Mouse (Mus musculus) heart, embryonic 11.5 days (tissue): ENCODE measurements at regions not wholly inside any gene's neighbourhood (a gene's known extent, or its start where the extent isn't known, plus 50 kb on each side); places are given as distances from the start of the nearest gene placed in this dataset.

Source experiments
- ATAC-seq: fragments of 200-750 bp; cut with Nextera tagmentation; replicated peaks from 2 replicates; pipeline ENCODE4 v1.8.0; 2017; ENCODE audit warnings: moderate library complexity; ENCODE audit not compliant: insufficient number of reproducible peaks, low FRiP score, low TSS enrichment
- H3K27ac ChIP-seq: fragments of 300-500 bp; sonication (generic); 2 replicates; pipeline ENCODE4 v1.5.1; 2014; ENCODE audit warnings: mild to moderate bottlenecking, low read depth, low read length
- H3K27me3 ChIP-seq: fragments of 300-500 bp; sonication (generic); 2 replicates; pipeline ENCODE4 v1.6.1; 2014; ENCODE audit warnings: mild to moderate bottlenecking, low read length, mixed read lengths; ENCODE audit not compliant: control insufficient read depth, insufficient read depth
- H3K36me3 ChIP-seq: fragments of 300-500 bp; sonication (generic); 2 replicates; pipeline ENCODE4 v1.6.1; 2014; ENCODE audit warnings: mild to moderate bottlenecking, low read length, moderate library complexity, mixed read lengths; ENCODE audit not compliant: control insufficient read depth, insufficient read depth
- H3K4me1 ChIP-seq: fragments of 300-500 bp; sonication (generic); 2 replicates; pipeline ENCODE4 v1.6.1; 2014; ENCODE audit warnings: low read length; ENCODE audit not compliant: control insufficient read depth, insufficient read depth
- H3K4me2 ChIP-seq: fragments of 300-500 bp; sonication (generic); 2 replicates; pipeline ENCODE4 v1.6.1; 2014; ENCODE audit warnings: mild to moderate bottlenecking, moderate library complexity
- H3K4me3 ChIP-seq: fragments of 300-500 bp; sonication (generic); 2 replicates; pipeline ENCODE4 v1.5.1; 2014; ENCODE audit warnings: low read depth, low read length
- H3K9ac ChIP-seq: fragments of 300-500 bp; sonication (generic); 2 replicates; pipeline ENCODE4 v1.6.1; 2014; ENCODE audit warnings: mild to moderate bottlenecking, low read depth, low read length, moderate library complexity
- H3K9me3 ChIP-seq: fragments of 300-500 bp; sonication (generic); replicated peaks from 2 replicates; pipeline ENCODE4 v1.6.1; 2016; ENCODE audit warnings: low read length; ENCODE audit not compliant: control insufficient read depth
- WGBS: fragments of 180-500 bp; shearing (Covaris S2); extraction: QIAGEN DNeasy Blood & Tissue Kit; methylation state at CpG from one replicate; pipeline ENCODE4 v1.1.7; 2014; ENCODE audit not compliant: insufficient replicate concordance; 5-methylcytosine and 5-hydroxymethylcytosine counted together

DNA sequence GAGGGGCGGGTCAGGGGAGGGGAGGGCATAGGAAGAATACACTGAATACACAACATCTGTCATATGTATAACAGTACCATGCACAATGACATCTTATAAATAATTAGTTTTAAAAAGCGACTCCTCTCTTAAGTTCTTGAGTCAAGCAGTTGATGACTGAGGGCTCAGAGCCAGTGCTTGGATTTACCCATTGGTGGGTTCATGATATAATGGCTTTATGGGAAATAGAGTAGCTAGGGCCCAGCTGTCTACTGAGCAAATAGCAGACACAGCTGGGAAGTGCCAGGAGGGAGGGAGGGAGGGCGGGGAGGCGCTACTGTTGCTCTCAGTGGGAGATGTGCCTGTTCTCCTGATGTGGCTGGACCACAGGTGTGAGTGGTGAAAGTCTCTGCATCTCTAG lies 268.5 kb downstream of the Matn1 start:
- H3K27ac ChIP-seq = no peak overlapping the region
- no peak for ATAC-seq
- WGBS = 36% methylated on average over 4 of the region's 4 CpGs
- no peak overlapping the region for H3K4me3 ChIP-seq
- no peak overlapping the region for H3K4me2 ChIP-seq
- no peak overlapping the region for H3K9ac ChIP-seq
- no peaks in the 10 kb centered on the region for H3K36me3 ChIP-seq
- no peaks in the 10 kb centered on the region for H3K27me3 ChIP-seq
- peaks cover 3% of the 10 kb centered on the region; the same call in 1 of the 2 replicates for H3K9me3 ChIP-seq
- 0 out of 2 replicates have a peak, but pooled peaks cover 2% of the 10 kb centered on the region for H3K4me1 ChIP-seq

GRCm38 (mm10) chr4:131215682-131216081 lies 271.5 kb downstream of the Matn1 start:
- Histone ChIP-seq H3K9me3 (peaks cover 2% of the 10 kb centered on the region; the same call in 1 of the 2 replicates), H3K9ac (no peak overlapping the region), H3K27ac (no peak overlapping the region), H3K4me1 (0 out of 2 replicates have a peak, but pooled peaks cover 2% of the 10 kb centered on the region), H3K36me3 (no peaks in the 10 kb centered on the region), H3K4me3 (no peak overlapping the region), H3K27me3 (no peaks in the 10 kb centered on the region), H3K4me2 (no peak overlapping the region)
- WGBS = 78% methylated on average over 11 of the region's 11 CpGs
- no peak for ATAC-seq

DNA sequence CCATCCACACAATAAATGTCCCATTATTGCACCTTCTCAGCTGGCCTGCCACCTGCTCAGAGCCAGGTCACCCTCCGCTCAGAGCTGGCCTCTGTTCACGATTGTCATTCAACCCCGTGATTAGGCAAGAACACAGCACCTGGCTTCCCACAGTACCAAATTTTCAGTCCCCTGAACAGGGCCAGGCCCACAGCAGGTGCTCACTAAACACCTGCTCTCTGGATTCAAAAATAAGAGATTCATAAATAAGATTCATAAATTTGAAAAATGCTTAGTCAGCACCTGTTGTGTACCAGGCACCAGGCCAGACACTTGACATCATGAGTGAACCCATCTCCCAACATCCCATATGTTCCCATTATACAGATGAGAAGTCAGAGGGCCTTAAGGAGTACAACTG lies 272.2 kb downstream of the Matn1 start:
- H3K4me3 ChIP-seq = no peak overlapping the region
- 84% methylated on average over 3 of the region's 3 CpGs for WGBS
- no peak for ATAC-seq

GRCm38 (mm10) chr4:131217083-131217482 lies 272.9 kb downstream of the Matn1 start:
- no peaks in the 10 kb centered on the region for H3K36me3 ChIP-seq
- no peaks in the 10 kb centered on the region for H3K9me3 ChIP-seq
- 81% methylated on average over 4 of the region's 4 CpGs for WGBS
- no peak overlapping the region for H3K27ac ChIP-seq
- ATAC-seq = no peak
- no peak overlapping the region for H3K9ac ChIP-seq
- no peaks in the 10 kb centered on the region for H3K27me3 ChIP-seq
- H3K4me3 ChIP-seq = no peak overlapping the region
- 0 out of 2 replicates have a peak, but pooled peaks cover 2% of the 10 kb centered on the region for H3K4me1 ChIP-seq
- H3K4me2 ChIP-seq = no peak overlapping the region

More for the DNA sequence above, 272.2 kb downstream of the Matn1 start:
- Histone ChIP-seq H3K9ac (no peak overlapping the region), H3K27me3 (no peaks in the 10 kb centered on the region), H3K36me3 (no peaks in the 10 kb centered on the region), H3K27ac (no peak overlapping the region), H3K4me1 (0 out of 2 replicates have a peak, but pooled peaks cover 2% of the 10 kb centered on the region), H3K9me3 (no peaks in the 10 kb centered on the region), H3K4me2 (no peak overlapping the region)

- no peak overlapping the region for H3K27ac ChIP-seq
- no peak for ATAC-seq
- no peaks in the 10 kb centered on the region for H3K36me3 ChIP-seq
- no peak overlapping the region for H3K4me2 ChIP-seq
- H3K27me3 ChIP-seq = no peaks in the 10 kb centered on the region
- WGBS = 37% methylated on average over 7 of the region's 7 CpGs
- H3K9me3 ChIP-seq = no peaks in the 10 kb centered on the region
- 0 out of 2 replicates have a peak, but pooled peaks cover 2% of the 10 kb centered on the region for H3K4me1 ChIP-seq
- H3K9ac ChIP-seq = no peak overlapping the region
- no peak overlapping the region for H3K4me3 ChIP-seq
Observed at GRCm38 (mm10) chr4:131217571-131218155, 273.5 kb downstream of the Matn1 start.

DNA sequence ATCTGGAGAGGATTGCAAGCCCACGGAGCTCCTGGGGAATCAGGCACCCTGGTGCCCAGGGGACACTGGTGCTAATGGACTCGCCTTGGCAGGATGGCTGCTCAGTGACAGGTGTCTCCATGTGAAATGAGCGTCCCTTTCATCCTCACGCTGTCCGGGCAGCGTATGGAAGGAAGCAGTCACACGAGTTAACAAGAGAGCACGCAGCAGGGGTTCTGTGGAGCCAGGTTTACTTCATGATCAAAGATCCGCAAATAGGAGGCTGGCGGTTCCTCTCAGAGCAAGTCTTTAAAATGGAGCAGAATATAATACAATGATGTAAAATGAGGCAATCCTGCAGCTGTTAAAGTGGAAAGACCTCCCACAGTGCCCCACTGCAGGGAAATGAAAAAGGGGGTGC lies 276.8 kb downstream of the Matn1 start:
- H3K4me3 ChIP-seq = no peak overlapping the region
- 74% methylated on average over 10 of the region's 10 CpGs for WGBS
- H3K27me3 ChIP-seq = no peaks in the 10 kb centered on the region
- H3K9ac ChIP-seq = no peak overlapping the region
- no peak overlapping the region for H3K4me2 ChIP-seq
- 0 out of 2 replicates have a peak, but pooled peaks cover 2% of the 10 kb centered on the region for H3K4me1 ChIP-seq
- no peaks in the 10 kb centered on the region for H3K9me3 ChIP-seq
- H3K27ac ChIP-seq = no peak overlapping the region
- no peaks in the 10 kb centered on the region for H3K36me3 ChIP-seq
- no peak for ATAC-seq

- no peak overlapping the region for H3K27ac ChIP-seq
- WGBS = 85% methylated on average over 5 of the region's 5 CpGs
Observed at GRCm38 (mm10) chr4:131230361-131230760, 286.2 kb downstream of the Matn1 start.

GRCm38 (mm10) chr4:131236611-131237031 lies 292.4 kb downstream of the Matn1 start:
- Histone ChIP-seq H3K9me3 (no peaks in the 10 kb centered on the region), H3K27me3 (no peaks in the 10 kb centered on the region), H3K9ac (no peak overlapping the region), H3K4me3 (no peak overlapping the region), H3K4me1 (no peaks in the 10 kb centered on the region), H3K27ac (no peak overlapping the region), H3K36me3 (no peaks in the 10 kb centered on the region), H3K4me2 (no peak overlapping the region)
- ATAC-seq = no peak
- WGBS = 52% methylated on average over 4 of the region's 4 CpGs

More at GRCm38 (mm10) chr4:131230361-131230760, 286.2 kb downstream of the Matn1 start:
- H3K36me3 ChIP-seq = no peaks in the 10 kb centered on the region
- no peaks in the 10 kb centered on the region for H3K9me3 ChIP-seq
- no peak overlapping the region for H3K9ac ChIP-seq
- no peak for ATAC-seq
- H3K4me3 ChIP-seq = no peak overlapping the region
- H3K4me1 ChIP-seq = no peaks in the 10 kb centered on the region
- H3K27me3 ChIP-seq = no peaks in the 10 kb centered on the region
- no peak overlapping the region for H3K4me2 ChIP-seq

DNA sequence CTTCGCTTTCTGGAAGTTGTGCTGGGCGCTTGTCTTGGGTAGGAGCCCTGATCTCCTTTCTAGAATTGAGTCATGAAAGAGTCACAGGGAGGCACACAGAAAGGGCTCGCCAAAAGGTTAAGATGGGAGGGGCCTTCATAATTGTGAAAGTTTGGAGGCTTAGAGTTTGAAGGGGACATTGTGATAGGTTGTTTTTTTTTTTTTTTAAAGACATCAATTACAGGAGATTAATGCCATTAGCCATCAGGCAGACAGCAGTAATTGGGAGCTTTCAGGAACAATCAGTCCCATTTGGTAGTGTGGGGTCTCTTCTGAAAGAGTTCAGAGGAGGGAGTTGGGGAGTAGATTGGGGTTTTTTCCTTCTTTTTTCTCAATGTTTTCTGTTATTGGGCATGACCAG lies 294.4 kb downstream of the Matn1 start:
- Histone ChIP-seq H3K4me2 (no peak overlapping the region), H3K4me1 (peaks cover 11% of the 10 kb centered on the region), H3K36me3 (no peaks in the 10 kb centered on the region), H3K9me3 (no peaks in the 10 kb centered on the region), H3K27ac (no peak overlapping the region), H3K9ac (no peak overlapping the region), H3K27me3 (no peaks in the 10 kb centered on the region), H3K4me3 (no peak overlapping the region)
- 70% methylated on average over 3 of the region's 3 CpGs for WGBS
- no peak for ATAC-seq
